Mouse (Mus musculus) layer of hippocampus, adult 6 months (tissue): Measurements from ENCODE around the gene Nr2f1. TPM values are rescaled to one million over a fixed set of nuclear protein-coding genes. Genes with fewer than 3 reads are reported as not detected.

ENCODE experiments used
- long read RNA-seq, 2 experiments: library from polyadenylated mRNA; unstranded; transcript quantifications; one replicate each; pipeline ENCODE4 v2.0.0; 2019 to 2020
- polyA plus RNA-seq: library from polyadenylated mRNA; unstranded; fragments of <200 nt; fragmentation: Nextera tagmentation; gene quantifications from 2 replicates; pipeline ENCODE4 v1.2.3, GENCODE M21; 2021

Gene Nr2f1
- 24.1 and 24.3 TPM in 2 replicates for polyA plus RNA-seq
- long read RNA-seq, experiment 1, transcript Nr2f1-201 (3 exons, 3,207 nt): major isoform, 12 of 44 reads
- long read RNA-seq, experiment 1, partial matches to known transcripts: 16 of 44 reads
- long read RNA-seq, experiment 1, other reads (novel, unspliced or antisense): 14 of 44 reads
- long read RNA-seq, experiment 2, transcript Nr2f1-201 (3 exons, 3,207 nt): major isoform, 17 of 37 reads
- long read RNA-seq, experiment 2, partial matches to known transcripts: 10 of 37 reads
- long read RNA-seq, experiment 2, other reads (novel, unspliced or antisense): 6 of 37 reads

DNA sequence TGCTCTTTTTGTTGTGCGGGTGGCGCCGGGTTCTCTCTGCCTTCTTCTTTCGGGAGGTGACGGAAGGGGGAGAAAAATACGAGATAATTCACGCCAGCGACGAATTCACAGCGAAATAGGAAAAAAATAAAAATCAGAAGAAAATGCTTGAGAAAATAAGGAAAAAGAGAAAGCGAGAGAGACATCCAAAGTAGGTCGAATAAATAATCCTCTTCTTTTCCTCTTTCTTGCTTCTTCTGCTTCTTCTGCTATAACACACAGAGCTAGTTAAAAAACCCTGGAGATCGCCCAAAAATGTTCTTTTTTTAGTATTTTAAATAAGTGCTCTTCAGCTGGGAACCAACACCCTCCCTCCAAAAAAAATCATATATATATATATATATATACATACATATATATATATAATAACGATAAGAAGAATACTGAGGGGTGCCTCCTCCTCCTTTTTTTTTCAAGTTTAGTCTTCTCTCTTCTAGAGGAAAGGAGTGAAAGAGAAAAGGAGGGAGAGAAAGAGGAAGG is at the start of gene Nr2f1:
TSS of gene Nr2f1 (minus strand) at position 116 of the 519 bp plus-strand sequence.

Other genes with a start within 250 kb of the Nr2f1 start
- 0.10 TPM in 1 of 2 replicates, not detected in the other for gene Pou5f2, start 174.9 kb downstream of the Nr2f1 start, polyA plus RNA-seq